Mouse (Mus musculus) liver, embryonic 12.5 days (tissue): Measurements from ENCODE around the gene Oosp2. TPM values are rescaled to one million over a fixed set of nuclear protein-coding genes. Genes with fewer than 3 reads are reported as not detected.

Experiments
- ATAC-seq: fragments of 200-750 bp; cut with Nextera tagmentation; 2 replicates; pipeline ENCODE4 v1.8.0; 2017; ENCODE audit warnings: moderate number of reproducible peaks, mild to moderate bottlenecking, moderate library complexity
- H3K27ac ChIP-seq: fragments of 300-500 bp; sonication (generic); 2 replicates; pipeline ENCODE4 v1.5.1; 2016; ENCODE audit warnings: mild to moderate bottlenecking
- H3K27me3 ChIP-seq: fragments of 300-500 bp; sonication (generic); replicated peaks from 2 replicates; pipeline ENCODE4 v1.6.1; 2016; ENCODE audit warnings: mild to moderate bottlenecking, moderate library complexity
- H3K36me3 ChIP-seq: fragments of 300-500 bp; sonication (generic); 2 replicates; pipeline ENCODE4 v1.6.1; 2016; ENCODE audit warnings: mild to moderate bottlenecking, moderate library complexity
- H3K4me1 ChIP-seq: fragments of 300-500 bp; sonication (generic); 2 replicates; pipeline ENCODE4 v1.6.1; 2016
- H3K4me2 ChIP-seq: fragments of 300-500 bp; sonication (generic); 2 replicates; pipeline ENCODE4 v1.6.1; 2016; ENCODE audit warnings: mild to moderate bottlenecking, moderate library complexity
- H3K4me3 ChIP-seq: fragments of 300-500 bp; sonication (generic); 2 replicates; pipeline ENCODE4 v1.5.1; 2016; ENCODE audit warnings: mild to moderate bottlenecking, moderate library complexity
- H3K9ac ChIP-seq: fragments of 300-500 bp; sonication (generic); 2 replicates; pipeline ENCODE4 v1.6.1; 2016; ENCODE audit warnings: mild to moderate bottlenecking, moderate library complexity
- H3K9me3 ChIP-seq: fragments of 300-500 bp; sonication (generic); replicated peaks from 2 replicates; pipeline ENCODE4 v1.6.1; 2016; ENCODE audit warnings: mild to moderate bottlenecking, moderate library complexity
- WGBS: fragments of 180-500 bp; shearing (Covaris S2); methylation state at CpG from one replicate; pipeline ENCODE4 v1.1.7; 2016; ENCODE audit not compliant: insufficient replicate concordance; 5-methylcytosine and 5-hydroxymethylcytosine counted together
- polyA plus RNA-seq: library from polyadenylated mRNA; unstranded; fragments of >200 nt; fragmentation: Nextera tagmentation; extraction: Ambion mirVana; gene quantifications from 2 replicates; pipeline ENCODE4 v1.2.1, GENCODE M21; 2016

Gene Oosp2
- polyA plus RNA-seq, 1 experiment from 2014 or later = 0.63 TPM

DNA sequence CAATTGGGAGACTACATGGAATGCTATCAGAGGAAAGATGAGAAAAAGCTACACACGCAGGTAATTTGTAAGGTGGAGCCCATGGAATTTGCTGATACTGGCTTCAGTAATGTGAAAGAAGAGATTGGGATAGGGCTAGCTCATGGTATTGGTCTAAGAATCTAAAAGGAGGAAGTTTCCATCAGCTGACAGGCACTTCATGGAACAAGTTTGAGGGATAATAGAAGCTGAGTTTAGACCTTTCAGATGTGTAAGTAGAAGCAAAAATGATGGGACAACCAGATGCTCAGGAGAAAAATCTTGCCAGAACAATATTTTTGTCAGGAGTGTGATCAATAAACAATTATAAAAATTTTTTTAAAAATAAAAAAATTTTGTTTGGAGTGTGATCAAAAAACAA is 26.6 kb downstream of the Oosp2 start:
- H3K4me2 ChIP-seq = no peak overlapping the region
- no peak overlapping the region for H3K9ac ChIP-seq
- no peak overlapping the region for H3K4me3 ChIP-seq
- 55% methylated on average over 1 of the region's 1 CpGs for WGBS
- H3K9me3 ChIP-seq = no peaks in the 10 kb centered on the region
- no peak overlapping the region for H3K27ac ChIP-seq
- H3K36me3 ChIP-seq = no peaks in the 10 kb centered on the region
- peaks cover 3% of the 10 kb centered on the region; the same call in 1 of the 2 replicates for H3K4me1 ChIP-seq
- no peaks in the 10 kb centered on the region for H3K27me3 ChIP-seq
- no peak for ATAC-seq

- Histone ChIP-seq H3K27me3 (no peaks in the 10 kb centered on the region), H3K4me3 (no peak overlapping the region), H3K36me3 (no peaks in the 10 kb centered on the region), H3K9ac (no peak overlapping the region), H3K9me3 (no peaks in the 10 kb centered on the region), H3K27ac (no peak overlapping the region), H3K4me2 (0 out of 2 replicates have a peak overlapping the region, but pooled peaks have one; percentile 20), H3K4me1 (peaks cover 12% of the 10 kb centered on the region)
- ATAC-seq = peak; percentile 91
- WGBS = 37% methylated on average over 5 of the region's 5 CpGs
These were observed 35.1 kb downstream of the Oosp2 start for GRCm38 (mm10) chr19:11625231-11625630.

DNA sequence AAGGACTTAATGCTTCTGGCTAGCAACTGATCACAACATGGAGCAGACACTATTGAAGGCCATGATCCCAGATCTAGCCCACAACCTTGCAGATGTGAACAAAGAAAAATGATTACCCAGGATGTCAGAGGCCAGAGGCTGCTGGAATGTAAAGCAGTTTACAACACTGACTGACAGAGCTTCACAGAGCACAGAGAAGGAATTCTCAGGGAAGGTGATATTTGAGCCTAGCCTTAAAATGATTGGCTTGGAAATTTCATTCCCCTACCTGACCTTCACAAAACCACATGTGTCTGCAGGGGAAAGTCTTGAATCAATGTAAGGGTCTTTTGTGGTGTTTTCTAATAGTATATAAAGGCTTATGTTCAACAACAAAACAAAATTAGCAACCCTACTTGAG is 35.6 kb downstream of the Oosp2 start:
- Histone ChIP-seq H3K4me1 (peaks cover 12% of the 10 kb centered on the region), H3K4me3 (no peak overlapping the region), H3K27me3 (no peaks in the 10 kb centered on the region), H3K9ac (no peak overlapping the region), H3K27ac (no peak overlapping the region), H3K9me3 (no peaks in the 10 kb centered on the region), H3K4me2 (no peak overlapping the region), H3K36me3 (no peaks in the 10 kb centered on the region)
- no peak for ATAC-seq

DNA sequence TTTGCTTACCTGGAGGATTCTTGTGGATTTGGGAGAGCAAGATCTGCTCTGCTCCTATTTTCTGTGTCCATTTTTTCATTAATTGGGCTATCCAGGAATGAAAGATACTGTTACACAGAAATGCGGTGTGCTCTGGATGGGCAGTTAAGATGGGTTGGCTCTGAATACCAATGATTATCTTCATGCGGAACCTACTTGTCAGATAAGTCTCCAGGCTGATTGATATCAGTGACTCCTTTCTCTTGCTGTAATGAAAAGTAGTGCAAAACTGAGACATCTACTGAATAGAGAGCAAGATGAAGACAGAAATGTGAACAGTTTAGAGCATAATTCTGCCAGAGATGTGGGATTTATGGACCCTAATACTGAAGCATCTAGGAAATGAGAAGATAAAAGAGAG is 36.8 kb downstream of the Oosp2 start, which contains the start of gene Ms4a2:
Ms4a2 (minus strand) TSS at position 169 of the 400 bp plus-strand sequence.
- Histone ChIP-seq H3K9me3 (no peaks in the 10 kb centered on the region), H3K4me3 (no peak within 1 kb of the TSS), H3K27me3 (no peaks in the 10 kb centered on the region), H3K4me1 (peaks cover 18% of the 10 kb centered on the region), H3K9ac (no peak within 1 kb of the TSS), H3K27ac (no peak within 1 kb of the TSS), H3K36me3 (no peaks in the 10 kb centered on the region), H3K4me2 (no peak within 1 kb of the TSS)
- no peak for ATAC-seq
- WGBS = 48% methylated on average over 2 of the region's 2 CpGs

- Histone ChIP-seq H3K9me3 (no peaks in the 10 kb centered on the region), H3K4me3 (no peak overlapping the region), H3K27ac (no peak overlapping the region), H3K9ac (no peak overlapping the region), H3K36me3 (no peaks in the 10 kb centered on the region), H3K27me3 (no peaks in the 10 kb centered on the region), H3K4me2 (no peak overlapping the region), H3K4me1 (peaks cover 35% of the 10 kb centered on the region)
- peak; percentile 86 for ATAC-seq
These were observed 42.4 kb downstream of the Oosp2 start for GRCm38 (mm10) chr19:11617983-11618382.

GRCm38 (mm10) chr19:11614805-11615204 is 45.6 kb downstream of the Oosp2 start:
- Histone ChIP-seq H3K9me3 (no peaks in the 10 kb centered on the region), H3K4me1 (peaks cover 48% of the 10 kb centered on the region), H3K27ac (no peak overlapping the region), H3K9ac (no peak overlapping the region), H3K4me2 (no peak overlapping the region), H3K4me3 (no peak overlapping the region), H3K27me3 (no peaks in the 10 kb centered on the region), H3K36me3 (no peaks in the 10 kb centered on the region)
- no peak for ATAC-seq
- WGBS = 31% methylated on average over 2 of the region's 2 CpGs

GRCm38 (mm10) chr19:11613776-11614443 is 46.4 kb downstream of the Oosp2 start:
- H3K27me3 ChIP-seq = no peaks in the 10 kb centered on the region
- no peak overlapping the region for H3K27ac ChIP-seq
- H3K4me3 ChIP-seq = no peak overlapping the region
- WGBS = 53% methylated on average over 8 of the region's 8 CpGs
- no peaks in the 10 kb centered on the region for H3K9me3 ChIP-seq
- peaks cover 46% of the 10 kb centered on the region for H3K4me1 ChIP-seq
- ATAC-seq = no peak
- no peak overlapping the region for H3K9ac ChIP-seq
- no peaks in the 10 kb centered on the region for H3K36me3 ChIP-seq
- H3K4me2 ChIP-seq = no peak overlapping the region

DNA sequence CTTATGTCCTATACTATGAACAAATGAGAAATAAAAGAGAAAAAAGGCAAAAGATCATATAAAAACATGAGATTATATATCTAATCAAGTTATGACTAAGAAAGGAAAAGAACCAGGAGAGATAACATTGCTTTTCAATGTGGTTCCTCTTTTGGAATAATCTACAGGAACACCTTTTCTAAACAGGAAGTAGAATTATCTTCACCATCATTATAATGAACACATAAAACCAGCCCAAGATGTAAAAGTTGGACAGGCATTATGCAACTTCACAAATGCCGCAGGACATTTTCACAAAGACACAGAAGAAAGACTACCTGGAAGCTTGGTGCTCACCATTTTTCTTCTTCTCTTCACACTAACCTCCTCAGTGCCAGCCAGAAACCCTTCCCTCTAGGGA is 47.3 kb downstream of the Oosp2 start:
- Histone ChIP-seq H3K9me3 (no peaks in the 10 kb centered on the region), H3K4me3 (no peak overlapping the region), H3K4me1 (peaks cover 37% of the 10 kb centered on the region), H3K4me2 (no peak overlapping the region), H3K27me3 (no peaks in the 10 kb centered on the region), H3K9ac (no peak overlapping the region), H3K36me3 (no peaks in the 10 kb centered on the region), H3K27ac (no peak overlapping the region)
- 27% methylated on average over 1 of the region's 1 CpGs for WGBS
- no peak for ATAC-seq

GRCm38 (mm10) chr19:11612293-11612692 is 48.1 kb downstream of the Oosp2 start:
- H3K27me3 ChIP-seq = no peaks in the 10 kb centered on the region
- no peak; the same call in 1 of the 2 replicates for ATAC-seq
- 30% methylated on average over 2 of the region's 2 CpGs for WGBS
- no peak overlapping the region for H3K27ac ChIP-seq
- no peaks in the 10 kb centered on the region for H3K36me3 ChIP-seq
- peaks cover 30% of the 10 kb centered on the region for H3K4me1 ChIP-seq
- no peaks in the 10 kb centered on the region for H3K9me3 ChIP-seq
- H3K9ac ChIP-seq = no peak overlapping the region
- no peak overlapping the region for H3K4me2 ChIP-seq
- H3K4me3 ChIP-seq = no peak overlapping the region

DNA sequence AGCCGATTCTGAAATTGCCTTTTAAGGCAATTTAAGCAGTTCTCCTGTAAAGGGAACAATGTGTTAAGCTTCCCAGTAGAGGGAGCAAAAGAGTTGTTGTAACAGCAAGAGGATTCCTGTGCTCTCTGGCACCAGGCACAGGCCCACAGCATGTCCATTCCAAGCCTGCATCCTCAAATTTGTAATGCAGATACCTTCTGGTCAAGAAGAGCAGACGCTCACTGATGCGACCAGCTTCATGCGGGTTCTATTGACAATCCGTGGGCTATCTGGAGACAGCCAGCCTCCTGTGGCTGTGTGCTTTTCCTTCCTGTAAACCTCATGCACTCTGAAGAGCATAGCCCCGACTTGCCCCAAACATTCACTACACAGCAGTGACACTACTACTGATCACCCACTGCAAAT is 48.8 kb downstream of the Oosp2 start:
- H3K27ac ChIP-seq = no peak overlapping the region
- no peaks in the 10 kb centered on the region for H3K27me3 ChIP-seq
- no peak overlapping the region for H3K4me3 ChIP-seq
- peak; percentile 52; the same call in 1 of the 2 replicates for ATAC-seq
- H3K9me3 ChIP-seq = no peaks in the 10 kb centered on the region
- 9% methylated on average over 6 of the region's 6 CpGs for WGBS
- no peak overlapping the region for H3K9ac ChIP-seq
- no peaks in the 10 kb centered on the region for H3K36me3 ChIP-seq
- no peak overlapping the region for H3K4me2 ChIP-seq
- peaks cover 29% of the 10 kb centered on the region for H3K4me1 ChIP-seq

DNA sequence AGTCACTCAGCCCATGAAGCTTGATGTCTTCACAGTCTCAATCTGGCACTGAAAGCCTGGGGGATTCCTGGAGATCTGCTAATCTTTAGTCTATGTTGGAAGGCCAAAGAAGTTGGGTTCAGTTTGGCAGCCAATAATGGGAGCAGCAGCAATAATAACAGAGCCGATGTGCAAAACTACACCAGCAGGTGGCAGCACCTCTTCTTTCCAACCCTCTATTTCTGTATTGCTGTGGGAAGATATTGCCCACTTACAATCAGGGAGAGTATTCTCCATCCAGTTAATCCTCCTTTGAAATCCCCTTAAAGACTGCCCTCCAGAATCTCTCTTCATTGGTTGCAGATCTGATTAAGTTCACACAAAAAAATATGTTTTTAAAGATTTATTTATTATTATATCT is 52.2 kb downstream of the Oosp2 start:
- no peaks in the 10 kb centered on the region for H3K27me3 ChIP-seq
- H3K4me3 ChIP-seq = no peak overlapping the region
- no peak for ATAC-seq
- H3K27ac ChIP-seq = no peak overlapping the region
- H3K9ac ChIP-seq = no peak overlapping the region
- H3K4me2 ChIP-seq = no peak overlapping the region
- 10% methylated on average over 1 of the region's 1 CpGs for WGBS
- peaks cover 14% of the 10 kb centered on the region for H3K4me1 ChIP-seq
- H3K9me3 ChIP-seq = no peaks in the 10 kb centered on the region
- H3K36me3 ChIP-seq = no peaks in the 10 kb centered on the region

DNA sequence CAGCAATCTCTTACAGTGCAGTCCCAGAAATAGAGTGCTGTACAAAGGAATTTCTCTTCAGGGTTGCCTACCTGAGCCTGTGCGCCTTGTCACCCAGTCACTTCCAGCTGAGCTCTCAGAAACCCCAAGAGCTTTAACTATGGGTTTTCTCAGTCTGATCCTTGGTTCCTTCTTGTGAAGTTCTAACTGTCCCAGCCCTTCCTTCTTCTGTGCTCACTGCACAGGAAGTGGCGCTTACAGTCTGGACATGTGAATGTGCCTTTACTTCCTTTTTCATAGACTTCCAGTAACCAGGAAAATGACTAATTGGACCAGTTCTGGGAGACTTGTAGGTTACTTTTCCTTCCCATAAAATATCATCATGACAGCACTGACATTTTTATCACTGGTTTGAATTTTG is 55.8 kb downstream of the Oosp2 start, which contains the start of gene Ms4a6d:
Ms4a6d (minus strand) TSS at position 247 of the 400 bp plus-strand sequence.
- 54% methylated on average over 2 of the region's 2 CpGs for WGBS
- no peaks in the 10 kb centered on the region for H3K27me3 ChIP-seq
- no peaks in the 10 kb centered on the region for H3K36me3 ChIP-seq
- H3K27ac ChIP-seq = no peak within 1 kb of the TSS
- H3K9me3 ChIP-seq = no peaks in the 10 kb centered on the region
- no peak within 1 kb of the TSS for H3K4me3 ChIP-seq
- no peak within 1 kb of the TSS for H3K4me2 ChIP-seq
- ATAC-seq = no peak
- no peaks in the 10 kb centered on the region for H3K4me1 ChIP-seq
- no peak within 1 kb of the TSS for H3K9ac ChIP-seq

DNA sequence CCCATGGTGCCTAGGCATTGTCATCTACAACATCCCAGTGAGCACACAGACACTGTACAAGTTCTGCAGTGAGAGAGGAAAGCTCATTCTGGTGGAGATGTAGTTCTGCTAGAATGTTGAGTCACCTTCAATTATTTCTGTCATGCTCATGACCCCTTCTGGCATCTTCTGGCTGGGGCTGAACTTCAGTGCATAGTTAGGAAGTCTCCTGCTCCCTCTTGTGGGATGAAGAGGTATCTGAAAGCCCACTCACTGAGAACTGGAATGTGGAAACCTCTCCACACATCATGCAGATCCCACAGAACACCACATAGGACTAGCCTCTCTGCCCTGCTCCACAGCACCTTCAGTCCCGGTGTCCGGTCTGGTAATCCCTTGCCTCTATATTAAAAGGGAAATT is 58.3 kb downstream of the Oosp2 start:
- Histone ChIP-seq H3K9ac (no peak overlapping the region), H3K9me3 (no peaks in the 10 kb centered on the region), H3K4me1 (no peaks in the 10 kb centered on the region), H3K27ac (no peak overlapping the region), H3K36me3 (no peaks in the 10 kb centered on the region), H3K27me3 (no peaks in the 10 kb centered on the region), H3K4me3 (no peak overlapping the region), H3K4me2 (no peak overlapping the region)
- 73% methylated on average over 2 of the region's 2 CpGs for WGBS
- no peak for ATAC-seq
